In genomic region chr15:38391420-38391819, GRCm38 (mm10) we compare ENCODE assay signal across 8 mouse cellular contexts.
DNase-seq lines count a peak whose midpoint lies in the region; ATAC-seq lines count a peak whose summit lies in the region.

No protein-coding gene starts in this region.

- no peaks in the 10 kb centered on the region for H3K36me3 ChIP-seq in liver, embryonic 12.5 days
- no peaks in the 10 kb centered on the region for H3K36me3 ChIP-seq in neural tube, embryonic 15.5 days
- no peaks in the 10 kb centered on the region for H3K36me3 ChIP-seq in midbrain, embryonic 15.5 days (replicated peaks)

- no peak overlapping the region for H3K27ac ChIP-seq in liver, embryonic 12.5 days
- H3K27ac ChIP-seq in neural tube, embryonic 15.5 days (replicated peaks), result no peak overlapping the region
- H3K27ac ChIP-seq in midbrain, embryonic 15.5 days, result no peak overlapping the region

- no peak overlapping the region for H3K4me3 ChIP-seq in liver, embryonic 12.5 days
- H3K4me3 ChIP-seq in neural tube, embryonic 15.5 days (replicated peaks), result no peak overlapping the region
- no peak overlapping the region for H3K4me3 ChIP-seq in midbrain, embryonic 15.5 days

- H3K27me3 ChIP-seq in liver, embryonic 12.5 days (replicated peaks), result no peaks in the 10 kb centered on the region
- no peaks in the 10 kb centered on the region for H3K27me3 ChIP-seq in neural tube, embryonic 15.5 days (replicated peaks)
- no peaks in the 10 kb centered on the region for H3K27me3 ChIP-seq in midbrain, embryonic 15.5 days (replicated peaks)

- no peak overlapping the region; the same call in 1 of the 2 replicates for H3K9ac ChIP-seq in liver, embryonic 12.5 days
- no peak overlapping the region for H3K9ac ChIP-seq in neural tube, embryonic 15.5 days (replicated peaks)
- no peak overlapping the region for H3K9ac ChIP-seq in midbrain, embryonic 15.5 days

- intact Hi-C loops in heart, postnatal 14 days (cut with DNase I), result no loop called here

- H3K9me3 ChIP-seq in liver, embryonic 12.5 days (replicated peaks), result no peaks in the 10 kb centered on the region
- H3K9me3 ChIP-seq in neural tube, embryonic 15.5 days (replicated peaks), result no peaks in the 10 kb centered on the region
- no peaks in the 10 kb centered on the region for H3K9me3 ChIP-seq in midbrain, embryonic 15.5 days

- peaks cover 22% of the 10 kb centered on the region for H3K4me1 ChIP-seq in liver, embryonic 12.5 days
- no peaks in the 10 kb centered on the region for H3K4me1 ChIP-seq in neural tube, embryonic 15.5 days
- H3K4me1 ChIP-seq in midbrain, embryonic 15.5 days, result no peaks in the 10 kb centered on the region

- 42% methylated on average over 6 of the region's 6 CpGs for WGBS in liver, embryonic 12.5 days (ENCODE audit: insufficient replicate concordance)
- 69% methylated on average over 6 of the region's 6 CpGs for WGBS in neural tube, embryonic 15.5 days
- WGBS in midbrain, embryonic 15.5 days, result 77% methylated on average over 6 of the region's 6 CpGs

- DNase-seq in kidney, adult 11 months, result peak; percentile 62
- DNase-seq in kidney, adult 18-20 months, result no peak
- DNase-seq in heart, postnatal 14 days, result peak; percentile 54 to 69
- DNase-seq in urinary bladder, postnatal 36 days (ENCODE audit: low spot score in 2 of 2), result peak; percentile 62 to 83
- DNase-seq in frontal cortex, postnatal 10 days (ENCODE audit: low spot score in 2 of 2), result no peak

- H3K4me2 ChIP-seq in liver, embryonic 12.5 days, result peak overlapping the region; percentile 19; the same call in 1 of the 2 replicates
- no peak overlapping the region for H3K4me2 ChIP-seq in neural tube, embryonic 15.5 days
- no peak overlapping the region for H3K4me2 ChIP-seq in midbrain, embryonic 15.5 days

- ATAC-seq in liver, embryonic 12.5 days, result peak; percentile 52; the same call in 1 of the 2 replicates
- no peak for ATAC-seq in neural tube, embryonic 15.5 days (ENCODE audit: low FRiP score)
- no peak for ATAC-seq in midbrain, embryonic 15.5 days (replicated peaks)

Comparison
In these comparisons a context has a peak if more than half of its experiments do, and no peak if none do; other contexts are left out.
1. DNase-seq: peak in kidney, adult 11 months (single experiment), heart, postnatal 14 days (2 of 2) and urinary bladder, postnatal 36 days (2 of 2); none in kidney, adult 18-20 months (single experiment) and frontal cortex, postnatal 10 days (0 of 2).